Mouse (Mus musculus) neural tube, embryonic 13.5 days (tissue): ENCODE results near the gene Gga3. TPM values are rescaled to one million over a fixed set of nuclear protein-coding genes. Genes with fewer than 3 reads are reported as not detected.

Experiments
- ATAC-seq: fragments of 200-750 bp; cut with Nextera tagmentation; 2 replicates; pipeline ENCODE4 v1.8.0; 2017; ENCODE audit warnings: low read depth, mild to moderate bottlenecking, moderate TSS enrichment, moderate library complexity
- H3K27ac ChIP-seq: fragments of 300-500 bp; sonication (generic); replicated peaks from 2 replicates; pipeline ENCODE4 v1.5.1; 2015; ENCODE audit warnings: moderate library complexity, mild to moderate bottlenecking, inconsistent platforms
- H3K27me3 ChIP-seq: fragments of 300-500 bp; sonication (generic); 2 replicates; pipeline ENCODE4 v1.6.1; 2015; ENCODE audit warnings: mild to moderate bottlenecking, inconsistent platforms
- H3K36me3 ChIP-seq: fragments of 300-500 bp; sonication (generic); 2 replicates; pipeline ENCODE4 v1.6.1; 2015; ENCODE audit warnings: mild to moderate bottlenecking, inconsistent platforms
- H3K4me1 ChIP-seq: fragments of 300-500 bp; sonication (generic); replicated peaks from 2 replicates; pipeline ENCODE4 v1.6.1; 2015; ENCODE audit warnings: inconsistent platforms
- H3K4me2 ChIP-seq: fragments of 300-500 bp; sonication (generic); 2 replicates; pipeline ENCODE4 v1.6.1; 2015; ENCODE audit warnings: inconsistent platforms, mild to moderate bottlenecking, moderate library complexity
- H3K4me3 ChIP-seq: fragments of 300-500 bp; sonication (generic); 2 replicates; pipeline ENCODE4 v1.5.1; 2015; ENCODE audit warnings: mild to moderate bottlenecking, inconsistent platforms
- H3K9ac ChIP-seq: fragments of 300-500 bp; sonication (generic); 2 replicates; pipeline ENCODE4 v1.6.1; 2015; ENCODE audit warnings: moderate library complexity, mild to moderate bottlenecking, inconsistent platforms
- H3K9me3 ChIP-seq: fragments of 300-500 bp; sonication (generic); 2 replicates; pipeline ENCODE4 v1.6.1; 2016; ENCODE audit warnings: inconsistent platforms
- WGBS: fragments of 180-500 bp; shearing (Covaris S2); methylation state at CpG from one replicate; pipeline ENCODE4 v1.1.7; 2015; 5-methylcytosine and 5-hydroxymethylcytosine counted together
- polyA plus RNA-seq: library from polyadenylated mRNA; unstranded; fragments of >200 nt; fragmentation: Nextera tagmentation; extraction: Ambion mirVana; gene quantifications from 2 replicates; pipeline ENCODE4 v1.2.1, GENCODE M21; 2015

Gene Gga3
- polyA plus RNA-seq, 1 experiment from 2014 or later = 36.4 TPM

- ATAC-seq = no peak
Observed at GRCm38 (mm10) chr11:115629734-115630531, 26.1 kb upstream of the Gga3 start.

GRCm38 (mm10) chr11:115628465-115629101 is 24.7 kb upstream of the Gga3 start:
- Histone ChIP-seq H3K9me3 (no peaks in the 10 kb centered on the region), H3K4me2 (peak overlapping the region; percentile 51), H3K27me3 (no peaks in the 10 kb centered on the region), H3K4me1 (peaks cover 22% of the 10 kb centered on the region), H3K9ac (peak overlapping the region; percentile 31; the same call in 1 of the 2 replicates), H3K4me3 (peak overlapping the region; percentile 71), H3K36me3 (peaks cover 2% of the 10 kb centered on the region; the same call in 1 of the 2 replicates), H3K27ac (no peak overlapping the region)
- peak; percentile 26 for ATAC-seq
- WGBS = 55% methylated on average over 13 of the region's 13 CpGs

More at GRCm38 (mm10) chr11:115629734-115630531, 26.1 kb upstream of the Gga3 start:
- Histone ChIP-seq H3K36me3 (no peaks in the 10 kb centered on the region), H3K9me3 (no peaks in the 10 kb centered on the region), H3K4me1 (peaks cover 22% of the 10 kb centered on the region), H3K4me2 (no peak overlapping the region), H3K9ac (no peak overlapping the region), H3K27me3 (no peaks in the 10 kb centered on the region), H3K27ac (no peak overlapping the region), H3K4me3 (no peak overlapping the region)
- WGBS = 90% methylated on average over 13 of the region's 13 CpGs

- no peaks in the 10 kb centered on the region for H3K9me3 ChIP-seq
- under 1% methylated on average over 47 of the region's 47 CpGs for WGBS
- H3K27ac ChIP-seq = peak within 1 kb of the TSS; percentile 30; the same call in 1 of the 2 replicates
- peak within 1 kb of the TSS; percentile 90 for H3K4me2 ChIP-seq
- H3K36me3 ChIP-seq = peaks cover 8% of the 10 kb centered on the region
- H3K27me3 ChIP-seq = no peaks in the 10 kb centered on the region
- peak within 1 kb of the TSS; percentile 81 for H3K9ac ChIP-seq
- H3K4me1 ChIP-seq = peaks cover 22% of the 10 kb centered on the region
- peak; percentile 100 for ATAC-seq
- peak within 1 kb of the TSS; percentile 71 for H3K4me3 ChIP-seq
Observed at GRCm38 (mm10) chr11:115627705-115628464, 24.0 kb upstream of the Gga3 start, which contains the start of gene Slc25a19. Gene Slc25a19 (minus strand): TSS chr11:115628295.

GRCm38 (mm10) chr11:115626824-115627616 is 23.2 kb upstream of the Gga3 start:
- Histone ChIP-seq H3K4me3 (peak overlapping the region; percentile 71), H3K9me3 (no peaks in the 10 kb centered on the region), H3K36me3 (peaks cover 17% of the 10 kb centered on the region), H3K4me1 (peaks cover 22% of the 10 kb centered on the region), H3K9ac (peak overlapping the region; percentile 81), H3K27me3 (no peaks in the 10 kb centered on the region), H3K27ac (no peak overlapping the region), H3K4me2 (peak overlapping the region; percentile 90)
- 57% methylated on average over 11 of the region's 11 CpGs for WGBS
- ATAC-seq = no peak

GRCm38 (mm10) chr11:115625877-115626276 is 22.0 kb upstream of the Gga3 start:
- Histone ChIP-seq H3K4me1 (peaks cover 22% of the 10 kb centered on the region), H3K9me3 (no peaks in the 10 kb centered on the region), H3K9ac (no peak overlapping the region), H3K27ac (no peak overlapping the region), H3K36me3 (peaks cover 27% of the 10 kb centered on the region), H3K4me3 (no peak overlapping the region), H3K27me3 (no peaks in the 10 kb centered on the region), H3K4me2 (no peak overlapping the region)
- 85% methylated on average over 9 of the region's 9 CpGs for WGBS
- no peak for ATAC-seq

- no peaks in the 10 kb centered on the region for H3K27me3 ChIP-seq
- no peak overlapping the region for H3K27ac ChIP-seq
- peaks cover 19% of the 10 kb centered on the region for H3K4me1 ChIP-seq
- peaks cover 48% of the 10 kb centered on the region for H3K36me3 ChIP-seq
- no peak overlapping the region for H3K9ac ChIP-seq
- H3K4me3 ChIP-seq = no peak overlapping the region
- no peak overlapping the region for H3K4me2 ChIP-seq
- ATAC-seq = no peak
- 80% methylated on average over 9 of the region's 9 CpGs for WGBS
- no peaks in the 10 kb centered on the region for H3K9me3 ChIP-seq
Observed at GRCm38 (mm10) chr11:115623487-115624070, 19.7 kb upstream of the Gga3 start.

- no peaks in the 10 kb centered on the region for H3K27me3 ChIP-seq
- no peaks in the 10 kb centered on the region for H3K4me1 ChIP-seq
- H3K4me3 ChIP-seq = no peak overlapping the region
- no peak overlapping the region for H3K4me2 ChIP-seq
- peaks cover 78% of the 10 kb centered on the region for H3K36me3 ChIP-seq
- H3K27ac ChIP-seq = no peak overlapping the region
- no peaks in the 10 kb centered on the region for H3K9me3 ChIP-seq
- WGBS = 92% methylated on average over 7 of the region's 7 CpGs
- ATAC-seq = no peak
- no peak overlapping the region for H3K9ac ChIP-seq
Observed at GRCm38 (mm10) chr11:115619949-115620348, 16.1 kb upstream of the Gga3 start.

GRCm38 (mm10) chr11:115618732-115619516 is 15.1 kb upstream of the Gga3 start:
- H3K9ac ChIP-seq = no peak overlapping the region
- H3K36me3 ChIP-seq = peaks cover 84% of the 10 kb centered on the region
- no peak overlapping the region for H3K27ac ChIP-seq
- WGBS = 91% methylated on average over 16 of the region's 16 CpGs
- peaks cover 3% of the 10 kb centered on the region; the same call in 1 of the 2 replicates for H3K27me3 ChIP-seq
- no peak overlapping the region for H3K4me3 ChIP-seq
- no peak for ATAC-seq
- H3K9me3 ChIP-seq = no peaks in the 10 kb centered on the region
- H3K4me1 ChIP-seq = no peaks in the 10 kb centered on the region
- H3K4me2 ChIP-seq = no peak overlapping the region

- Histone ChIP-seq H3K36me3 (peaks cover 77% of the 10 kb centered on the region), H3K9me3 (no peaks in the 10 kb centered on the region), H3K9ac (no peak overlapping the region), H3K27ac (no peak overlapping the region), H3K4me2 (no peak overlapping the region), H3K4me1 (peaks cover 9% of the 10 kb centered on the region), H3K4me3 (no peak overlapping the region), H3K27me3 (peaks cover 5% of the 10 kb centered on the region; the same call in 1 of the 2 replicates)
- WGBS = 87% methylated on average over 2 of the region's 2 CpGs
- no peak for ATAC-seq
Observed at GRCm38 (mm10) chr11:115618001-115618400, 14.2 kb upstream of the Gga3 start.

- Histone ChIP-seq H3K9me3 (no peaks in the 10 kb centered on the region), H3K27me3 (peaks cover 5% of the 10 kb centered on the region; the same call in 1 of the 2 replicates), H3K9ac (no peak overlapping the region), H3K4me3 (no peak overlapping the region), H3K4me2 (no peak overlapping the region), H3K36me3 (peaks cover 66% of the 10 kb centered on the region), H3K4me1 (peaks cover 17% of the 10 kb centered on the region), H3K27ac (no peak overlapping the region)
- ATAC-seq = no peak
- WGBS = 85% methylated on average over 6 of the region's 6 CpGs
Observed at GRCm38 (mm10) chr11:115616893-115617292, 13.0 kb upstream of the Gga3 start.
